Mouse (Mus musculus) MEL (cell line): ENCODE measurements around the gene Txndc8. TPM values are rescaled to one million over a fixed set of nuclear protein-coding genes. Genes with fewer than 3 reads are reported as not detected.

Experiments used
- DNase-seq: peaks from one replicate; pipeline ENCODE4 v3.0.0; 2011; ENCODE audit warnings: low read depth, low spot score
- H3K27ac ChIP-seq: 2 replicates; pipeline ENCODE4 v1.5.1; 2012; ENCODE audit warnings: low read depth, mild to moderate bottlenecking, control low read depth, low read length, moderate library complexity; ENCODE audit not compliant: control insufficient read depth
- H3K27me3 ChIP-seq, 2 experiments: fragments of 150-350 bp in 1 of 2; sonication (generic) in 1 of 2; 2 replicates each; pipeline ENCODE4 v1.6.1; 2012; ENCODE audit warnings: low read length in 2 of 2, mild to moderate bottlenecking in 2 of 2, improper control_type of control experiment in 1 of 2, moderate library complexity in 1 of 2; ENCODE audit not compliant: insufficient read depth in 2 of 2, control insufficient read depth in 1 of 2
- H3K36me3 ChIP-seq, 2 experiments: 2 replicates each; pipeline ENCODE4 v1.6.1; 2012 to 2014; ENCODE audit warnings: low read length in 2 of 2, improper control_type of control experiment in 1 of 2, inconsistent platforms in 1 of 2, mild to moderate bottlenecking in 1 of 2; ENCODE audit not compliant: insufficient read depth in 2 of 2, control insufficient read depth in 1 of 2
- H3K4me1 ChIP-seq, 2 experiments: fragments of 150-350 bp in 1 of 2; sonication (generic) in 1 of 2; 2 replicates each; pipeline ENCODE4 v1.6.1; 2012; ENCODE audit warnings: low read length in 2 of 2, improper control_type of control experiment in 1 of 2, mild to moderate bottlenecking in 1 of 2; ENCODE audit not compliant: insufficient read depth in 2 of 2, control insufficient read depth in 1 of 2
- H3K4me3 ChIP-seq, 2 experiments: fragments of 150-350 bp in 1 of 2; sonication (generic) in 1 of 2; 2 replicates each; pipeline ENCODE4 v1.5.1; 2012; ENCODE audit warnings: low read depth in 2 of 2, low read length in 2 of 2, mild to moderate bottlenecking in 2 of 2, moderate library complexity in 2 of 2, control low read depth in 1 of 2, improper control_type of control experiment in 1 of 2; ENCODE audit not compliant: control insufficient read depth in 1 of 2, insufficient read depth in 1 of 2
- H3K79me2 ChIP-seq: 2 replicates; pipeline ENCODE4 v1.6.1; 2012; ENCODE audit warnings: mild to moderate bottlenecking, low read length, moderate library complexity; ENCODE audit not compliant: control insufficient read depth, poor library complexity, insufficient read depth
- H3K9ac ChIP-seq: 2 replicates; pipeline ENCODE4 v1.6.1; 2012; ENCODE audit warnings: low read depth, mild to moderate bottlenecking, control low read depth, low read length, moderate library complexity; ENCODE audit not compliant: control insufficient read depth, poor library complexity, severe bottlenecking
- H3K9me3 ChIP-seq: fragments of 150-350 bp; sonication (generic); replicated peaks from 2 replicates; pipeline ENCODE4 v1.6.1; 2012; ENCODE audit warnings: mild to moderate bottlenecking, low read length, improper control_type of control experiment, moderate library complexity; ENCODE audit not compliant: insufficient read depth
- BHLHE40 ChIP-seq: IDR thresholded peaks from 2 replicates; pipeline ENCODE4 v1.6.1; 2012; ENCODE audit warnings: low read depth, mild to moderate bottlenecking, inconsistent platforms, low read length, improper control_type of control experiment, borderline replicate concordance
- CHD1 ChIP-seq: IDR thresholded peaks from 2 replicates; pipeline ENCODE4 v1.6.1; 2012; ENCODE audit warnings: low read depth, mild to moderate bottlenecking, inconsistent platforms, low read length, improper control_type of control experiment
- CTCF ChIP-seq, 3 experiments: IDR thresholded peaks in 2 of 3; conservative IDR thresholded peaks in 1 of 3; 2 replicates each; pipeline ENCODE4 v1.5.1; 2011 to 2012; ENCODE audit warnings: low read length in 3 of 3, low read depth in 2 of 3, mild to moderate bottlenecking in 2 of 3, improper control_type of control experiment in 1 of 3, inconsistent platforms in 1 of 3, mixed read lengths in 1 of 3, moderate library complexity in 1 of 3; ENCODE audit not compliant: control insufficient read depth in 1 of 3, insufficient read depth in 1 of 3, poor library complexity in 1 of 3, severe bottlenecking in 1 of 3
- ELF1 ChIP-seq: IDR thresholded peaks from 2 replicates; pipeline ENCODE4 v1.6.1; 2014; ENCODE audit warnings: low read depth, mild to moderate bottlenecking, inconsistent platforms, low read length, improper control_type of control experiment, moderate library complexity
- EP300 ChIP-seq, 2 experiments: IDR thresholded peaks; 2 replicates each; pipeline ENCODE4 v1.6.1; 2011; ENCODE audit warnings: improper control_type of control experiment in 2 of 2, low read length in 2 of 2, low read depth in 1 of 2, mild to moderate bottlenecking in 1 of 2
- GABPA ChIP-seq: IDR thresholded peaks from 2 replicates; pipeline ENCODE4 v1.6.1; 2012; ENCODE audit warnings: low read depth, mild to moderate bottlenecking, inconsistent platforms, low read length, improper control_type of control experiment, moderate library complexity
- HCFC1 ChIP-seq: IDR thresholded peaks from 2 replicates; pipeline ENCODE4 v1.6.1; 2012; ENCODE audit warnings: low read depth, mild to moderate bottlenecking, inconsistent platforms, low read length, improper control_type of control experiment, moderate library complexity
- JUND ChIP-seq: IDR thresholded peaks from 2 replicates; pipeline ENCODE4 v1.6.1; 2011; ENCODE audit warnings: low read depth, mild to moderate bottlenecking, improper control_type of control experiment, low read length
- KAT2A ChIP-seq: conservative IDR thresholded peaks from 2 replicates; pipeline ENCODE4 v1.6.1; 2012; ENCODE audit warnings: low read depth, low read length, improper control_type of control experiment, inconsistent platforms
- MEF2A ChIP-seq: IDR thresholded peaks from 2 replicates; pipeline ENCODE4 v1.6.1; 2014; ENCODE audit warnings: low read depth, mild to moderate bottlenecking, inconsistent platforms, low read length, improper control_type of control experiment; ENCODE audit not compliant: poor library complexity, insufficient replicate concordance, severe bottlenecking; ENCODE audit errors: extremely low read depth
- MXI1 ChIP-seq: IDR thresholded peaks from 2 replicates; pipeline ENCODE4 v1.6.1; 2011; ENCODE audit warnings: mild to moderate bottlenecking, low read depth, low read length, improper control_type of control experiment
- MYB ChIP-seq: IDR thresholded peaks from 2 replicates; pipeline ENCODE4 v1.6.1; 2011; ENCODE audit warnings: mild to moderate bottlenecking, low read depth, low read length, improper control_type of control experiment
- POLR2A ChIP-seq, 2 experiments: IDR thresholded peaks; 2 replicates each; pipeline ENCODE4 v1.6.1; 2011 to 2012; ENCODE audit warnings: low read length in 2 of 2, mild to moderate bottlenecking in 2 of 2, control low read depth in 1 of 2, improper control_type of control experiment in 1 of 2, low read depth in 1 of 2, moderate library complexity in 1 of 2; ENCODE audit not compliant: control insufficient read depth in 1 of 2, insufficient read depth in 1 of 2, poor library complexity in 1 of 2
- RAD21 ChIP-seq: IDR thresholded peaks from 2 replicates; pipeline ENCODE4 v1.6.1; 2011; ENCODE audit warnings: mild to moderate bottlenecking, low read depth, low read length, improper control_type of control experiment
- RCOR1 ChIP-seq: IDR thresholded peaks from 2 replicates; pipeline ENCODE4 v1.6.1; 2012; ENCODE audit warnings: low read depth, mild to moderate bottlenecking, inconsistent platforms, low read length, improper control_type of control experiment
- TBP ChIP-seq: IDR thresholded peaks from 2 replicates; pipeline ENCODE4 v1.8.0; 2011; ENCODE audit warnings: low read depth, low read length, improper control_type of control experiment
- TCF12 ChIP-seq: IDR thresholded peaks from 2 replicates; pipeline ENCODE4 v1.6.1; 2014; ENCODE audit warnings: low read depth, mild to moderate bottlenecking, inconsistent platforms, low read length, improper control_type of control experiment, moderate library complexity
- ZKSCAN1 ChIP-seq: IDR thresholded peaks from 2 replicates; pipeline ENCODE4 v1.6.1; 2012; ENCODE audit warnings: low read depth, mild to moderate bottlenecking, inconsistent platforms, low read length, improper control_type of control experiment, moderate library complexity
- ZMIZ1 ChIP-seq: IDR thresholded peaks from 2 replicates; pipeline ENCODE4 v1.6.1; 2012; ENCODE audit warnings: low read depth, mild to moderate bottlenecking, inconsistent platforms, low read length, improper control_type of control experiment, moderate library complexity
- ZNF384 ChIP-seq: IDR thresholded peaks from 2 replicates; pipeline ENCODE4 v1.6.1; 2012; ENCODE audit warnings: low read depth, mild to moderate bottlenecking, inconsistent platforms, low read length, improper control_type of control experiment
- polyA plus RNA-seq, 2 experiments: library from polyadenylated mRNA; stranded (reverse) in 1 of 2; unstranded in 1 of 2; fragments of >175 nt in 1 of 2; fragments of >200 nt in 1 of 2; gene quantifications; 2 replicates each; pipeline versions ENCODE4 v1.2.1 to v1.2.4; 2012; ENCODE audit warnings: low replicate concordance in 2 of 2, low read depth in 1 of 2; ENCODE audit not compliant: insufficient read length in 2 of 2, insufficient read depth in 1 of 2, missing spikeins in 1 of 2
- total RNA-seq: library from RNA; depleted of rRNA; stranded (reverse); fragments of 300-350 nt; gene quantifications from 2 replicates; pipeline ENCODE4 v1.2.3, GENCODE M21; 2012

Txndc8 gene
- total and polyA plus RNA-seq, 3 experiments = not detected

- no peaks in the 10 kb centered on the region; a peak in 1 of 4 replicates for H3K27me3 ChIP-seq
- no peak overlapping the region for H3K9ac ChIP-seq
- DNase-seq = peak; percentile 15
- H3K27ac ChIP-seq = no peak overlapping the region
- no peaks in the 10 kb centered on the region for H3K9me3 ChIP-seq
- H3K4me3 ChIP-seq = no peak overlapping the region
- no peaks in the 10 kb centered on the region for H3K36me3 ChIP-seq
- TF ChIP-seq RCOR1 = 0 out of 2 replicates have a peak, but pooled peaks have one; percentile 19
- peak in 1 of 2 experiments; percentile 39; a peak in 1 of 4 replicates for TF ChIP-seq EP300 (IDR thresholded peaks at IDR 0.05; ENCODE audit: low read depth in 1 of 2, low read length in 2 of 2)
- no peak for TF ChIP-seq KAT2A
- no peaks in the 10 kb centered on the region for H3K4me1 ChIP-seq
- no peaks in the 10 kb centered on the region for H3K79me2 ChIP-seq
Observed at GRCm38 (mm10) chr4:58040093-58040492, 31.2 kb upstream of the Txndc8 start.

GRCm38 (mm10) chr4:58037096-58037705, 28.3 kb upstream of the Txndc8 start:
- no peaks in the 10 kb centered on the region; a peak in 1 of 4 replicates for H3K27me3 ChIP-seq
- no peak overlapping the region for H3K27ac ChIP-seq
- DNase-seq = no peak
- H3K36me3 ChIP-seq = no peaks in the 10 kb centered on the region
- H3K9ac ChIP-seq = no peak overlapping the region
- H3K4me3 ChIP-seq = no peak overlapping the region
- H3K9me3 ChIP-seq = no peaks in the 10 kb centered on the region
- TF ChIP-seq TCF12 (no peak), JUND (no peak), EP300 (IDR thresholded peaks at IDR 0.05; ENCODE audit: low read depth in 1 of 2, low read length in 2 of 2) (no peak), ZKSCAN1 (no peak), ZMIZ1 (no peak), TBP (no peak), POLR2A (IDR thresholded peaks at IDR 0.05; ENCODE audit: control insufficient read depth in 1 of 2, insufficient read depth in 1 of 2, low read depth in 1 of 2, low read length in 2 of 2, poor library complexity in 1 of 2) (no peak), CTCF (IDR thresholded peaks at IDR 0.05 in 2 of 3, conservative IDR thresholded peaks at IDR 0.05 in 1 of 3; ENCODE audit: control insufficient read depth in 1 of 3, insufficient read depth in 1 of 3, low read depth in 2 of 3, low read length in 3 of 3, poor library complexity in 1 of 3, severe bottlenecking in 1 of 3) (no peak), BHLHE40 (no peak), ELF1 (no peak), RAD21 (no peak), CHD1 (no peak), MEF2A (no peak), MYB (no peak), RCOR1 (no peak), HCFC1 (no peak), GABPA (no peak), MXI1 (no peak), ZNF384 (no peak)
- no peaks in the 10 kb centered on the region for H3K79me2 ChIP-seq
- H3K4me1 ChIP-seq = no peaks in the 10 kb centered on the region
